Mouse (Mus musculus): Measurements from ENCODE around the gene Stat5b. TPM values are rescaled to one million over a fixed set of nuclear protein-coding genes. Genes with fewer than 3 reads are reported as not detected.

Stat5b gene
- polyA plus RNA-seq, 1 experiment from 2014 or later, result 28.1 TPM

DNA sequence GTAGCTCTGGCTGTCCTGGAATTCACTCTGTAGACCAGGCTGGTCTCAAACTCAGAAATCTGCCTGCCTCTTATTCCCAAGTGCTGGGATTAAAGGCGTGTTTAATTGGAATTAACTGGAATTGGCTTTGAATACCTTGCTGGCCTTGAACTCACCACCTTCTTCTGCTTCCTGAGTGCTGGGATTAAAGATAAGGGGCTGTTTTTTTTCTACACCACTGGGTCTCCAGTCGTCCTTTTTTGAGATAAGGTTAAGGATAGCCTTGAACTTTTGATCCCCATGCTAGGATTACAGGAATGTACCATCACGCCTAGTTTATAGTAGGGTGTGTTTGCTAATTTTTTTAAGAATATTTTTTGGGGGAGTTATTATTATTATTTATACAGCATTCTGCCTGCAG, 72.5 kb downstream of the Stat5b start:
- Histone ChIP-seq H3K27ac (no peak overlapping the region), H3K4me3 (no peak overlapping the region), H3K4me2 (no peak overlapping the region), H3K27me3 (no peaks in the 10 kb centered on the region), H3K9ac (no peak overlapping the region), H3K9me3 (no peaks in the 10 kb centered on the region), H3K4me1 (0 out of 2 replicates have a peak, but pooled peaks cover 3% of the 10 kb centered on the region), H3K36me3 (peaks cover 18% of the 10 kb centered on the region; the same call in 1 of the 2 replicates)
- no peak for ATAC-seq (ENCODE audit: borderline replicate concordance, extremely low read depth, low FRiP score, low TSS enrichment)
- WGBS, result 59% methylated on average over 3 of the region's 3 CpGs

DNA sequence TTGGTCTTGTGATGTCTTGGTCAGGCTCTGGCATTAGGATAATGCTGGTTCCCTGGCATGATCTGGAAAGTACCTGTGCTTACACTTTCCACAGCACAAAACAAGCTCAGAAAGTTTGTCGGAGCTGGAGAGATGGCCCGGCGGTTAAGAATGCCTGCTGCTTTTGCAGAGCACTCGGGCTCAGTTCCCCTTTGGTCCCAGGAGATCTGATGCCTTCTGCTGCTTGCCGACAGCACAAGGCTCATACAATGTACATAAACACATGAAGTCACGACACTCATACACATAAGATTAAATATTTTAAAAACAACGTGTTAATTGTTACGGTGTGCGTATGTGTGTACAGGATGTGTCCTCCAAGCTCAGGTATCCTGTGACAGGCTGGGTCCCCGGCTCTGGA, 74.6 kb downstream of the Stat5b start:
- no peak for ATAC-seq (ENCODE audit: borderline replicate concordance, extremely low read depth, low FRiP score, low TSS enrichment)
- H3K9ac ChIP-seq, result no peak overlapping the region
- H3K4me1 ChIP-seq, result no peaks in the 10 kb centered on the region; the same call in 1 of the 2 replicates
- peaks cover 3% of the 10 kb centered on the region; the same call in 1 of the 2 replicates for H3K36me3 ChIP-seq
- WGBS, result 76% methylated on average over 10 of the region's 10 CpGs
- no peaks in the 10 kb centered on the region for H3K9me3 ChIP-seq
- H3K4me2 ChIP-seq, result no peak overlapping the region
- H3K27me3 ChIP-seq, result no peaks in the 10 kb centered on the region
- H3K4me3 ChIP-seq, result no peak overlapping the region
- no peak overlapping the region for H3K27ac ChIP-seq

DNA sequence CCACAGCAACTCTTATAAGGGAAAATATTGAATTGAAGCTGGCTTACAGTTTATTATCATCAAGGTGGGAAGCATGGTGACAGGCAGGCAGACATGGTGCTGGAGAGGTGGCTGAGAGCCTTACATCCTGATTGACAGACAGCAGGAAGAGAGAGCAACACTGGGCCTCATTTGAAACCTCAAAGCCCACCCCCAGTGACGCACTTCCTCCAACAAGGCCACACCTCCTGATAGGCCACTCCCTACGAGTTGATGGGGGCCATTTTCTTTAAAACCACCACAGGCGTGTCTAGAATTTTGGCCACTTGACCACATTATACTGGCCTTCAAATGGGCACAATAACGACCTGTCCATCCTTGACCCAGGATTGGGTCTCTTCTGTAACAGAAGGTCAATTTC, 76.3 kb downstream of the Stat5b start:
- peaks cover 6% of the 10 kb centered on the region for H3K4me1 ChIP-seq
- H3K36me3 ChIP-seq, result no peaks in the 10 kb centered on the region
- no peak overlapping the region for H3K27ac ChIP-seq
- H3K4me2 ChIP-seq, result no peak overlapping the region
- no peaks in the 10 kb centered on the region for H3K9me3 ChIP-seq
- no peaks in the 10 kb centered on the region for H3K27me3 ChIP-seq
- no peak overlapping the region for H3K4me3 ChIP-seq
- WGBS, result 74% methylated on average over 4 of the region's 4 CpGs
- H3K9ac ChIP-seq, result no peak overlapping the region
- no peak for ATAC-seq (ENCODE audit: borderline replicate concordance, extremely low read depth, low FRiP score, low TSS enrichment)

DNA sequence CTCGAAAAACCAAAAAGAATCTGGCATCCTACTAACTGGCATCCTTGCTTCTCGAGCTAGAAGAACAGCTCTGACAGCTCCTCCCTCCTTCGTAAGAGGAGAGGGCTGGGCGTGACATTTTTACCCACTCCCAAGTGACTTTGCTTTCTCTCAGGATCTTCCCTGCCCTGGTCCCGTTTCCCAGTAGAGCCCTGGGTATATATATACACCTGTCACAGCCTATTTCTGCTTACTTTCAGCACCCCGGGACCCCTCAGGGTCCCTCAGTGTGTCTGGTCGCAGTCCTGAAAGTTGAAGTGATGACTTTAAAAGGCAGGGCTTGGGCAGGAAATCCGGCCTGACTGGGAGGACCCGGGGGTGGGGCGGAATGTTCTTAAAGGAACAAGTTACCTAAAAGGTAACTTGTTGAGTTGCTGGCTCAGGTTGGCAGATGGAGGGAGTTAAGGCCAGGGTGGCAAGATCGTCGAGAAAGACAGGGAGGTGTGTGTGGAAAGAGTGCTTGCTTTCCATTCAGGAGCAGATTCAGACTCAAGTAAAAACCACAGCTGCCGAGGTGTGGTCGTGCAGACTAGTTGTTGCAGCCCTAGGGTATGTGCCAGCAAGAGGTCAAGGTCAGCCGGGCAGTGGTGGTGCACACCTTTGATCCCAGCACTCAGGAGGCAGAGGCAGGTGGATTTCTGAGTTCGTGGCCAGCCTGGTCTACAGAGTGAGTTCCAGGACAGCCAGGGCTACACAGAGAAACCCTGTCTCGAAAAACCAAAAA, 79.7 kb downstream of the Stat5b start, which contains the start of gene Ghdc:
Ghdc (minus strand) TSS at position 312 of the 763 bp plus-strand sequence.
- no peaks in the 10 kb centered on the region for H3K36me3 ChIP-seq
- H3K4me1 ChIP-seq, result peaks cover 6% of the 10 kb centered on the region
- H3K9me3 ChIP-seq, result no peaks in the 10 kb centered on the region
- peak within 1 kb of the TSS; percentile 66 for H3K9ac ChIP-seq
- H3K27me3 ChIP-seq, result no peaks in the 10 kb centered on the region
- peak within 1 kb of the TSS; percentile 72 for H3K4me3 ChIP-seq
- peak within 1 kb of the TSS; percentile 61 for H3K27ac ChIP-seq
- peak within 1 kb of the TSS; percentile 69 for H3K4me2 ChIP-seq
- ATAC-seq (ENCODE audit: borderline replicate concordance, extremely low read depth, low FRiP score, low TSS enrichment), result peak; percentile 74; the same call in 1 of the 2 replicates
- 15% methylated on average over 17 of the region's 17 CpGs for WGBS

DNA sequence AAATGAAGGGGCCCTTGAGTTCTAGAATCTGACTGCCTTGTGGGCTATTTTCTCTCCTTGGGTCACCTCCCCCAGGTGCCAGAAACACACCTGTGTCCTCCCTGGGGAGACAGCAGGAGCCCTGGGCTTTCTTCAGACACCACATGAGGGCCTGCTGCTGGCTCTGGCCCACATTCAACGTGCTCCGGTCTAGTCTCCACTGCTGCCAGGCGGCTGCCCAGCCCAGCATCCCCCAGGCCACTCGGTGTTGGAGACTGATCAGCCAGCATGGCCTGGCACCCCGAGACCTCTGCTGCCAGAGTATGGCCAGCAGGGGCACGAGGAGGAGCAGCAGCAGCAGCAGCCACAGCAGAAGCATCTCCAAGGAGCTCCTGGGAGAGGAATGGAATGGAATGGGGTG, 80.5 kb downstream of the Stat5b start:
- WGBS, result 54% methylated on average over 6 of the region's 6 CpGs
- ATAC-seq (ENCODE audit: borderline replicate concordance, extremely low read depth, low FRiP score, low TSS enrichment), result no peak
- Histone ChIP-seq H3K4me3 (peak overlapping the region; percentile 72), H3K36me3 (no peaks in the 10 kb centered on the region), H3K9me3 (no peaks in the 10 kb centered on the region), H3K4me2 (peak overlapping the region; percentile 69), H3K9ac (peak overlapping the region; percentile 66; the same call in 1 of the 2 replicates), H3K4me1 (peaks cover 6% of the 10 kb centered on the region), H3K27ac (no peak overlapping the region), H3K27me3 (no peaks in the 10 kb centered on the region)

DNA sequence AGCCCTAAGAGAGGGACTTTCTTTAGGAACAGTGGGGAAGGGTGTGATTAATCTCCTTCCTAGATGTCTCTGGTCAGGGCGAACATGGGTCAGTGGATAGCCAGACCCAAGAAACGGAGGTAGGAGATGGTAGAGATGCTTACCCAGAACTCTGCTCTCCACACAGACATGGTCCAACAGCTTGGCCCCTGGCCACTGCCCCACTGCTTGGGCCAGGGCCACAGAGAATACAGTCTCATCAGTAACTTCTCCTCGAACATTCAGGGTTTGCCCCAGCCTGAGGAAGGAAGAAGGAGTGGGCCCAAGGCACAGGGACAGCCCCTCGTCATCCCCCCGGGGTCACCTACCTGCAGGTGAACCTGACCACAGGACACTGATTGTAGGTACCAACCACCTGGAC, 82.7 kb downstream of the Stat5b start:
- Histone ChIP-seq H3K4me3 (no peak overlapping the region), H3K4me1 (peaks cover 6% of the 10 kb centered on the region), H3K27me3 (no peaks in the 10 kb centered on the region), H3K27ac (no peak overlapping the region), H3K4me2 (no peak overlapping the region), H3K36me3 (no peaks in the 10 kb centered on the region), H3K9ac (no peak overlapping the region), H3K9me3 (no peaks in the 10 kb centered on the region)
- no peak for ATAC-seq (ENCODE audit: borderline replicate concordance, extremely low read depth, low FRiP score, low TSS enrichment)
- WGBS, result 63% methylated on average over 5 of the region's 5 CpGs

DNA sequence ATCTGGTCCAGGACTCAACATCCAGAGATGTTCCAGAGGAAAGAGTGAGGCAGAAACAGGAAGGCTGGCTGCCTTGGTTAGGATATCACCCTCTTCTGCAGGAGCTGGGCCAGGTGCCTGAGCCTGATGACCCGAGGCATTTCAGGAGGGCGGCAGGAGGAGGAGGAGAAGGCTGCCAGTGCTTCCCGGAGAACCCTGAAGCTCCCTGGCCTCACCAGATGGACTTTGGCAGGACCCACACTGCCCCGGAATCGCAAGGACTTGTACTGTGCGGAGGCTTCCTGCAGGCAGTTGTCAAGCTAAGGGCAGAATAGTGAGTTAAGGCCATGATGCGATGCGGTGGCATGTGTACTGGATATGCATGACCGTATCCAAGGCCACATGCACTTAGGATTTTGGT, 83.8 kb downstream of the Stat5b start:
- Histone ChIP-seq H3K9me3 (no peaks in the 10 kb centered on the region), H3K4me1 (peaks cover 10% of the 10 kb centered on the region), H3K27ac (no peak overlapping the region), H3K4me2 (no peak overlapping the region), H3K9ac (no peak overlapping the region), H3K36me3 (no peaks in the 10 kb centered on the region), H3K27me3 (peaks cover 3% of the 10 kb centered on the region), H3K4me3 (no peak overlapping the region)
- WGBS, result 77% methylated on average over 9 of the region's 9 CpGs
- ATAC-seq (ENCODE audit: borderline replicate concordance, extremely low read depth, low FRiP score, low TSS enrichment), result no peak

DNA sequence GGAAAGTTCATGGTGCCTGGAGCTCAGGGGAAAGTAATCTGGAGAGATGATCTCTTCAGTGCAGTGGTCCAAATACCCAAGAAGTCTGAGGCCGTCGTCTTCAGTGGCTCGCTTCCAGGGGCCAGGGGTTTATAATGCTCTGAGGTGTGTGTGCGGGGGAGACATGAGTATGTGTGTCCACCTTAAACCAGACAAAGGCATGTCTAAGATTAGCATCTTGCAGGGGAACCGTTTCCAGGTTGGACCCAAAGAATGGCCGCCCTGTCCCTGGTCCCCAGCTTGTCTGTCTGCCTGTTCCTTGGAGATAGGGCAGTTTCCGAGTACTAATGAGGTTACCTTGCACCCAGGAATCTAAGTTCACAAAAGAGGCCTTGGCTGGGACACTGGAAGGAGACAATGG, 87.7 kb downstream of the Stat5b start, which contains the start of gene Hcrt:
Hcrt (minus strand) TSS at position 101 of the 400 bp plus-strand sequence.
- H3K9me3 ChIP-seq, result no peaks in the 10 kb centered on the region
- peaks cover 17% of the 10 kb centered on the region for H3K4me1 ChIP-seq
- no peak within 1 kb of the TSS for H3K27ac ChIP-seq
- peak within 1 kb of the TSS; percentile 73 for H3K4me2 ChIP-seq
- no peaks in the 10 kb centered on the region for H3K36me3 ChIP-seq
- H3K27me3 ChIP-seq, result peaks cover 35% of the 10 kb centered on the region
- peak within 1 kb of the TSS; percentile 32; the same call in 1 of the 2 replicates for H3K9ac ChIP-seq
- 87% methylated on average over 7 of the region's 7 CpGs for WGBS
- no peak for ATAC-seq (ENCODE audit: borderline replicate concordance, extremely low read depth, low FRiP score, low TSS enrichment)
- peak within 1 kb of the TSS; percentile 44 for H3K4me3 ChIP-seq

DNA sequence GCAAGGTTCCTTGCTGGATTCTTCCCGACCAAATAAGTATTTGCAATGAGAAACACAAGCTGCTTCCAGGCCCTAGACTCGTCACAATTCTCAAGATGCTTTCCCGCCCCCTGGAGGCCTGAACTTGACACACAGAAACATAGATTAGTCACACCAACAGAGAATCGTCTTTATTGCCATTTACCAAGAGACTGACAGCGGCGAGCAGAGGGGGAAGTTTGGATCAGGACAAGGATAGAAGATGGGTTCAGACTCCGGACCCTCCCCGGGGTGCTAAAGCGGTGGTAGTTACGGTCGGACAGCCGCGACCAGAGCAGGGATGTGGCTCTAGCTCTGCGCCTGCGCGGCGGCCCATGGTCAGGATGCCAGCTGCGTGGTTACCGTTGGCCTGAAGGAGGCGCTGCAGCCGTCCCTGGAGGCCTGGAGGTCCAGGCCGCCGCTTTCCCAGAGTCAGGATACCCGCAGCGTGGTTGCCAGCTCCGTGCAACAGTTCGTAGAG, 88.9 kb downstream of the Stat5b start:
- peaks cover 17% of the 10 kb centered on the region for H3K4me1 ChIP-seq
- no peak overlapping the region for H3K27ac ChIP-seq
- no peaks in the 10 kb centered on the region for H3K36me3 ChIP-seq
- ATAC-seq (ENCODE audit: borderline replicate concordance, extremely low read depth, low FRiP score, low TSS enrichment), result peak; percentile 48; the same call in 1 of the 2 replicates
- H3K9me3 ChIP-seq, result no peaks in the 10 kb centered on the region
- peak overlapping the region; percentile 32 for H3K9ac ChIP-seq
- under 1% methylated on average over 27 of the region's 27 CpGs for WGBS
- peak overlapping the region; percentile 44 for H3K4me3 ChIP-seq
- peaks cover 37% of the 10 kb centered on the region for H3K27me3 ChIP-seq
- peak overlapping the region; percentile 73 for H3K4me2 ChIP-seq

DNA sequence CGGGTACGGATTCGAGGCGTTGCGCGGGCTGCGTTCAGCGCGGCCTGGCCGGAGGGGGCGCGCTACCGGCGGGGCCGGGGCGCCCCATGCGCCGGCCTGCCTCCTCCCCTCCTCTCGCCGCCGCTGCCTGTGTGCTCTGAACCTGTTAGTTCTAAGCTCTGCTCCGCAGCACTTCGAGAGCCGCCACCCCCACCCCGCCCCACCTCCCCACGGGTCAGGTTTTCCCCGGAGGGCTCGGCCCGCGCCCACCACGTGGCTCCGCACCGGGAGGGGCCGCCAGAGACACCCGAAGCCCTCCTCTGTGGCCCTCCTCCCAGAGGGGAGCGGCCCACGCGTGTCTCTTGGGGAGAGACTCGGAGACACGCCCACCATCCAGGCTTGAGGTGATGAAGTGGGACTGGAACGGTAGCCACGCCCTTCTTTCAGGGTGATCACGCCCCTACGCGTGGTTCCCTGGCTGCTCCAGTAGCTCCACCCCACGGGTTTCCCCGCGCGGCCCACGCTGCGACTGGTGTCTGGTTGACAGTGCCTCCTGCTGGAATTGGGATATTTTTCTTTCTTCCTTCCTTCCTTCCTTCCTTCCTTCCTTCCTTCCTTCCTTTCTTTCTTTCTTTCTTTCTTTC, 90.8 kb downstream of the Stat5b start, which contains the start of gene Kcnh4:
Kcnh4 (minus strand) TSS at position 332 of the 623 bp plus-strand sequence.
- H3K9ac ChIP-seq, result no peak within 1 kb of the TSS
- peak within 1 kb of the TSS; percentile 63 for H3K4me2 ChIP-seq
- no peak within 1 kb of the TSS for H3K27ac ChIP-seq
- H3K4me1 ChIP-seq, result peaks cover 17% of the 10 kb centered on the region
- 1% methylated on average over 51 of the region's 51 CpGs for WGBS
- no peaks in the 10 kb centered on the region for H3K9me3 ChIP-seq
- H3K27me3 ChIP-seq, result peaks cover 37% of the 10 kb centered on the region
- ATAC-seq (ENCODE audit: borderline replicate concordance, extremely low read depth, low FRiP score, low TSS enrichment), result 0 out of 2 replicates have a peak, but pooled peaks have one; percentile 8
- H3K36me3 ChIP-seq, result no peaks in the 10 kb centered on the region
- peak within 1 kb of the TSS; percentile 28 for H3K4me3 ChIP-seq

DNA sequence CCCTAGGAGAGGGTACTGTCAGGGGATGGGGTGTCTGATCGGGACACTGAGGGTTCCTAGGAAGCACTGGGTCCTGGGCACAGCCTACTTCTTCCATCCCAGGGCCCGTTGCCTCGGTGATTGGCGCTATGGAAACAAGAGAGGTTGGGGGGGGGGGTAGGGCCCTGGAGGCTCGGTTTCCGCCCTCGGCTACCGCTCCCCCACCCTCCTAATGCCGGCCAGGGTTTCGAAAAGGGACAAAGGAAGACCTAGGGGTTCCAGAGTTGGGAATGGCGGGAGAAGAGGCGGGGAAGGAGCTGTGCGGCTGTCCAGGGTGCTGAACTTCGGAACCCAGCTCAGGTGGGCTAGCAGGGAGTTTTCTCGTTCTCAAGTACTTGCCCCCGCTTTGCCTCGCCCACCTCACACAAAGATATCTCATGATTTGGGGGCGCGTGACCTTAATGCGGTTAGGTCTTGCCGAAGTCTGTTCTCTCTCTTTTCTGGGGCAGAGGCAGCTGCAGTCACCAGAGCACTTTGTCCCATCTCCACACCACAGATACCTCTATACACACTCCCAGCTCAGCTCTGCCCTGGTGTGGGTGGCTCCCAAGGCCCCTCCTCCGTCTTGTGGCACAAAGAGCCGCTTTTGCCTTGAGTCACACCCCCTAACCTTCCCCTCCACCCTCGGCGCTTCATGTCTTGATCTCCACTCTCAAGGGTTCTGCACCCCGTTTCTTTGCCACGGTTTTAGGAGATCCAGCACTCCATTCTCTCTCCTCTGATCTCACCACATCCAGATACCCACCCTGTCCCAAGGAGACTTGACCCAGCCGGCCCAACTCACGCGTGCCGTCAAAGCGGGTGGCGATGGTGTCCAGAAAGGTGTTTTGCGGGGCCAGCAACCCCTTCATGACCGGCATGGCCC, 91.6 kb downstream of the Stat5b start:
- Histone ChIP-seq H3K4me2 (peak overlapping the region; percentile 63), H3K27me3 (peaks cover 37% of the 10 kb centered on the region), H3K4me3 (peak overlapping the region; percentile 28), H3K9me3 (no peaks in the 10 kb centered on the region), H3K36me3 (no peaks in the 10 kb centered on the region), H3K27ac (no peak overlapping the region), H3K9ac (no peak overlapping the region), H3K4me1 (peaks cover 17% of the 10 kb centered on the region)
- 2% methylated on average over 35 of the region's 35 CpGs for WGBS
- ATAC-seq (ENCODE audit: borderline replicate concordance, extremely low read depth, low FRiP score, low TSS enrichment), result 0 out of 2 replicates have a peak, but pooled peaks have one; percentile 40
